Mouse (Mus musculus): ENCODE results near the gene Lrp11. TPM values are rescaled to one million over a fixed set of nuclear protein-coding genes. Genes with fewer than 3 reads are reported as not detected.
"Not testable (repeated sequence)": the region's sequence is repeated elsewhere in the genome, so short reads cannot be mapped to it uniquely, and the experiment has no call there.

Gene Lrp11
- polyA plus RNA-seq, 1 experiment from 2014 or later = 37.6 TPM

DNA sequence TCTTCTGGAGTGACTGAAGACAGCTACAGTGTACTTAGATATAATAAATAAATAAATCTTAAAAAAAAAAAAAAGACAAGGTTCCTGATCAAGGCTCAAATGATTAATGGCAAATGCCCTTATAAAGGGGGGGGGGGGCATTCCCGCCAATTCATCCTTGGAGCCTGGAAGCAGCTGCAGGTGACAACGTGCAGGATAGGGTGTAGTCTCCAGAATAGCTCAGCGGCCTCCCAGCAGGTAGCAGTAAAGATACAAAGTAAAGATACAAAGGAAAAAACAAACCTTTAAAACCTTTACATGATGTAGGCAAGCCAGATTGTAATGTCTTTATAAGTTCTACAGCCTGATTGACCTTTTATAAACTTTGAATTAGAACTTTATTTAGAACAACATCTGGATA is 28.0 kb downstream of the Lrp11 start:
- not testable (repeated sequence) for H3K4me1 ChIP-seq (ENCODE audit: control insufficient read depth, insufficient read depth, low read length); H3K9me3 ChIP-seq (replicated peaks; ENCODE audit: control insufficient read depth, low read length, poor library complexity, severe bottlenecking); H3K4me2 ChIP-seq (ENCODE audit: low read length); H3K27me3 ChIP-seq (ENCODE audit: control insufficient read depth, insufficient read depth, low read depth, low read length); H3K4me3 ChIP-seq (ENCODE audit: low read depth, low read length); H3K9ac ChIP-seq (ENCODE audit: low read depth, low read length); ATAC-seq; H3K27ac ChIP-seq (ENCODE audit: low read length)
- WGBS = 31% methylated on average over 3 of the region's 3 CpGs
- peaks cover 10% of the 10 kb centered on the region for H3K36me3 ChIP-seq (ENCODE audit: control insufficient read depth, insufficient read depth, low read length)

DNA sequence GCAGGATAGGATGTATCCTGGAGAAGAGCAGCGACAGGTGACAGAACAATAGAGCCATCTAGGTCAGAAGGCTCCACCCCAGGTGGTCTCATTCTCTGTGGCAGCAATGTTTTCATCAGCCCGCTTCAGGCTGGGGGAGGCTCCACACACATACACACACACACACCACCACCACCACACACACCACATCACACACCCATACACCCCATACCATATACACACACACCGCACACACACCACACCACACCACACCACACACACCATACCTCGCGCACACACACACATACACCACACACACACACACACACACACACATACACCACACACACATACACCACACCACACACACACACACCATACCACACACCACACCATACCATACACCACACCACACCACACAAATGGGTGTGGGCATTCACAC is 30.2 kb downstream of the Lrp11 start:
- Histone ChIP-seq H3K4me3 (ENCODE audit: low read depth, low read length) (no peak overlapping the region), H3K4me2 (ENCODE audit: low read length) (no peak overlapping the region), H3K27me3 (ENCODE audit: control insufficient read depth, insufficient read depth, low read depth, low read length) (no peaks in the 10 kb centered on the region), H3K9me3 (replicated peaks; ENCODE audit: control insufficient read depth, low read length, poor library complexity, severe bottlenecking) (peaks cover 2% of the 10 kb centered on the region; the same call in 1 of the 2 replicates), H3K27ac (ENCODE audit: low read length) (no peak overlapping the region), H3K36me3 (ENCODE audit: control insufficient read depth, insufficient read depth, low read length) (peaks cover 12% of the 10 kb centered on the region), H3K9ac (ENCODE audit: low read depth, low read length) (no peak overlapping the region), H3K4me1 (ENCODE audit: control insufficient read depth, insufficient read depth, low read length) (no peaks in the 10 kb centered on the region)
- 76% methylated on average over 5 of the region's 5 CpGs for WGBS
- peak; percentile 62 for ATAC-seq

DNA sequence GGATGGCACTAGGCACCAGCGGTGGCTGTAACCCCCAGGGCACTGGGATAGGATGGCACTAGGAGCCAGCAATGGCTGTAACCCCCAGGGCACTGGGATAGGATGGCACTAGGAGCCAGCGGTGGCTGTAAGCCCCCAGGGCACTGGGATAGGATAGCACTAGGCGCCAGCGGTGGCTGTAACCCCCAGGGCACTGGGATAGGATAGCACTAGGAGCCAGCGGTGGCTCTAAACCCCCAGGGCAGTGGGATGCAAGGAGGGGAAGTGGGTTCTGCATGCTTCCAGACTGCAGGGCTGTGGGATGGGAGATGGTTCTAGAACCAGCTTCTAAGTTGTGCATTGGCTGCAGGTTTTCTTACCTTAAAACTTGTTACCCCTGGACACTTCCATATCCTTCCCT is 31.1 kb downstream of the Lrp11 start:
- Histone ChIP-seq H3K4me2 (ENCODE audit: low read length) (no peak overlapping the region), H3K27me3 (ENCODE audit: control insufficient read depth, insufficient read depth, low read depth, low read length) (no peaks in the 10 kb centered on the region), H3K4me1 (ENCODE audit: control insufficient read depth, insufficient read depth, low read length) (no peaks in the 10 kb centered on the region), H3K9me3 (replicated peaks; ENCODE audit: control insufficient read depth, low read length, poor library complexity, severe bottlenecking) (no peaks in the 10 kb centered on the region), H3K36me3 (ENCODE audit: control insufficient read depth, insufficient read depth, low read length) (peaks cover 11% of the 10 kb centered on the region), H3K27ac (ENCODE audit: low read length) (no peak overlapping the region), H3K9ac (ENCODE audit: low read depth, low read length) (no peak overlapping the region), H3K4me3 (ENCODE audit: low read depth, low read length) (no peak overlapping the region)
- 67% methylated on average over 5 of the region's 5 CpGs for WGBS
- ATAC-seq = no peak

DNA sequence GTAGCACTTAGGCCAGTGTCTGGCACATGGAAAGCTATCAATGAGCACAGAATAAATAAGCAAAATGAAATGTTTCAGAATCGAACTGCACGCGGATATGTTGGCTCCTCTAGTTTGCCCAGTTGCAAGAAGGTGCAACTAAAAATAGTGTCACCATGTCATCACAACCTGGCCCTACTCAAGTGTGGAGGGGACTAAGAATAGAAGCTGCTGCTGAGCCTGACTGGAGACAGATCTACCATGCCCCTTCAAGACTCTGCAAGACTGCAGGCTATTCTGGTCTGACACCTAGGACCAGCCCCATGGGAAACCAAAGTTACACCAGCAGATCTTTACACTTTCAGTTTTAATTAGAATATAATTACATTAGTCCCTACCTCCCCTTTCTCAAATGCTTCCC is 32.8 kb downstream of the Lrp11 start:
- Histone ChIP-seq H3K27me3 (ENCODE audit: control insufficient read depth, insufficient read depth, low read depth, low read length) (no peaks in the 10 kb centered on the region), H3K4me3 (ENCODE audit: low read depth, low read length) (no peak overlapping the region), H3K9me3 (replicated peaks; ENCODE audit: control insufficient read depth, low read length, poor library complexity, severe bottlenecking) (no peaks in the 10 kb centered on the region), H3K4me2 (ENCODE audit: low read length) (no peak overlapping the region), H3K4me1 (ENCODE audit: control insufficient read depth, insufficient read depth, low read length) (no peaks in the 10 kb centered on the region), H3K9ac (ENCODE audit: low read depth, low read length) (no peak overlapping the region), H3K27ac (ENCODE audit: low read length) (no peak overlapping the region), H3K36me3 (ENCODE audit: control insufficient read depth, insufficient read depth, low read length) (peaks cover 8% of the 10 kb centered on the region)
- 95% methylated on average over 3 of the region's 3 CpGs for WGBS
- ATAC-seq = no peak

DNA sequence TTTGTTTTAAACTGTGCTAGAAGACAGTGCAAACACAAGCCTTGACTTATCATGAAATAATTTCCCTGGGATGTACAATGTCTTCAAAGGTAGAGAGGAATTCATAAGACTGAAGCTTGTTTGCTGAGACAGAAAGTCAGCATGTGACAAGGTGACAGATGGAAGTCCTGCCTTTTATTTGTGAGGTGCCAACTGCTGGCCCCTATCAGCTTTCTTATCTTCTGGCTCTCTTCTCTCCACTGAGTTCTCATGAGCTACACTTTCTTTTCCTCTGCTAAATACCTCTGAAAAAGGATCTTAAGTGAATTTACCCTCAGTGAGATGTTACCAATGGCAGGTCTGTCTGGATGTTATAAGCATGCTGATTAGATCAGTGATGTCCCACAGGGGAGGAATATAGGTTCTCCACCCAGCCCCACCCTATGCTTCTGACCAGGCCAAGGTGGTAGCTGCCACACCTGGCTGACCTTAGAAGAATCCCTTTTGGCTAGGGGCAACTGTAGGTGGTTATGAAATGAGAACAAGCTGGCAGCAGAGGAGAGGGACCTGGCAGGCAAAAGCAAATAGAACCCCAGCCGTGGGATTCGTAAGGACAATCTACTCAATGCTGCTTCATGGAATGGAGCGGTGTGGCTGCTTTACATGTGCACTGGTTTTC is 34.4 kb downstream of the Lrp11 start:
- no peak overlapping the region for H3K9ac ChIP-seq (ENCODE audit: low read depth, low read length)
- no peak overlapping the region for H3K4me2 ChIP-seq (ENCODE audit: low read length)
- H3K9me3 ChIP-seq (replicated peaks; ENCODE audit: control insufficient read depth, low read length, poor library complexity, severe bottlenecking) = no peaks in the 10 kb centered on the region
- H3K4me1 ChIP-seq (ENCODE audit: control insufficient read depth, insufficient read depth, low read length) = no peaks in the 10 kb centered on the region
- 92% methylated on average over 3 of the region's 3 CpGs for whole genome bisulfite sequencing
- no peak overlapping the region for H3K27ac ChIP-seq (ENCODE audit: low read length)
- ATAC-seq = no peak
- H3K36me3 ChIP-seq (ENCODE audit: control insufficient read depth, insufficient read depth, low read length) = peaks cover 8% of the 10 kb centered on the region
- no peaks in the 10 kb centered on the region for H3K27me3 ChIP-seq (ENCODE audit: control insufficient read depth, insufficient read depth, low read depth, low read length)
- H3K4me3 ChIP-seq (ENCODE audit: low read depth, low read length) = no peak overlapping the region

DNA sequence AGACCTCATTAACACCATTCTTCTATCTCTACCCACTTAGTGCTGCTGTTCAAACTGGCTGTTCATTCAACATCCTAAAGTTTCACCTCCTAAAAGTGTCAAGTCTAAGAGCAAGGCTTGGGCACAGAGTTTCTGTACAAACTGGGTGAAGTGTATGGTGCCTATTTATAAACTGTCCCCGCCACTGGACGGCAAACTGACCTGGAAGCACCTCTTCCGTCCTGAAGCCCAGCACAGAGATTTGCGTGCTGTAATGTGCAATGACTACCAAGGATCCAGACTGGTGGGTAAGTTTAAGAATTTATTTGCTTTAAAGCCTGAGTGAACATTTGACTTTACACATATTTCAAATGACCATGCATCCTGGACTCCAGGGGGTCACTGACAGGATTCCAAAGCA is 39.5 kb downstream of the Lrp11 start:
- ATAC-seq = no peak
- Histone ChIP-seq H3K4me1 (ENCODE audit: control insufficient read depth, insufficient read depth, low read length) (no peaks in the 10 kb centered on the region), H3K27ac (ENCODE audit: low read length) (no peak overlapping the region), H3K4me3 (ENCODE audit: low read depth, low read length) (no peak overlapping the region), H3K36me3 (ENCODE audit: control insufficient read depth, insufficient read depth, low read length) (peaks cover 13% of the 10 kb centered on the region), H3K9me3 (replicated peaks; ENCODE audit: control insufficient read depth, low read length, poor library complexity, severe bottlenecking) (no peaks in the 10 kb centered on the region), H3K9ac (ENCODE audit: low read depth, low read length) (no peak overlapping the region), H3K4me2 (ENCODE audit: low read length) (no peak overlapping the region), H3K27me3 (ENCODE audit: control insufficient read depth, insufficient read depth, low read depth, low read length) (no peaks in the 10 kb centered on the region)
- WGBS = 96% methylated on average over 4 of the region's 4 CpGs

- H3K4me3 ChIP-seq (ENCODE audit: low read depth, low read length) = no peak overlapping the region
- 96% methylated on average over 5 of the region's 5 CpGs for WGBS
- H3K27me3 ChIP-seq (ENCODE audit: control insufficient read depth, insufficient read depth, low read depth, low read length) = no peaks in the 10 kb centered on the region
- peaks cover 11% of the 10 kb centered on the region for H3K36me3 ChIP-seq (ENCODE audit: control insufficient read depth, insufficient read depth, low read length)
- no peaks in the 10 kb centered on the region for H3K9me3 ChIP-seq (replicated peaks; ENCODE audit: control insufficient read depth, low read length, poor library complexity, severe bottlenecking)
- no peak for ATAC-seq
- no peak overlapping the region for H3K27ac ChIP-seq (ENCODE audit: low read length)
- H3K4me1 ChIP-seq (ENCODE audit: control insufficient read depth, insufficient read depth, low read length) = no peaks in the 10 kb centered on the region
- no peak overlapping the region for H3K9ac ChIP-seq (ENCODE audit: low read depth, low read length)
- no peak overlapping the region for H3K4me2 ChIP-seq (ENCODE audit: low read length)
Observed at GRCm38 (mm10) chr10:7630286-7630685, 40.7 kb downstream of the Lrp11 start.

DNA sequence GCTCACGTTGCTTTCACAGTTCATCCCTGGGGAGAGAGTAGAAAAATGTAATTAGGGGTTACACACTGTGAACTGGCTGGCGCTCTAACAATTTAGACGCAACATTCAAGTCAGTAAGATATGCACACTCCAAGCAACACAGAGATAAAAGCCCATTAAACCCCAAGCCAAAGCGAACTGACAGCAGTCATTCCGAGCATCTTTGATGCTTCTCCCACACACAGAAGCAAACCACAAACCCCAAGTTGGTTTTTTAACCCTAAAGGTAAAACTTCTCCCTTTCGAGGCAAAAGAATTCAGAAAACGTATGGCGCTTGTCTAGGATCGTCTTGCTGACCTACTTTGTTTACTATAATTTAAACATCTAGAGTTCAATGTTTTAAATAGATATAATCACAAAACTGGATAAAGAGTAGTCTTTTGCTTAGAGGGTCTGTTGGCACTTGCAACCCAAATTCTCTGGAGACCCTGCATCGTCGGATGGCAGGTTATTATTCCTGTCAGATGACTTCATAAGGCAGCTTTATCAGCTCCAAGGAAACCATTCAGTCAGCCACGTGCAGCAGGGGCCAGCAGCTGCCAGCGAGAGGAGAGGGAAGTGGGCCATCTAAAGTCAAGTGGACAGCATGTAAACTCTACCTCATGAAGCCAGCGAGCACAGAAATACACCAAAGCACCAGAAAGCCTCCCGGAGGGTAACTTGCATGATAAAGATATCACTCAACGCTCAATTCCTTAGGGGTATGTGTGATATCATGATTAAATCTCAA is 41.5 kb downstream of the Lrp11 start:
- no peak for ATAC-seq
- Histone ChIP-seq H3K36me3 (ENCODE audit: control insufficient read depth, insufficient read depth, low read length) (peaks cover 11% of the 10 kb centered on the region), H3K4me1 (ENCODE audit: control insufficient read depth, insufficient read depth, low read length) (no peaks in the 10 kb centered on the region), H3K27ac (ENCODE audit: low read length) (no peak overlapping the region), H3K9ac (ENCODE audit: low read depth, low read length) (no peak overlapping the region), H3K27me3 (ENCODE audit: control insufficient read depth, insufficient read depth, low read depth, low read length) (no peaks in the 10 kb centered on the region), H3K4me3 (ENCODE audit: low read depth, low read length) (no peak overlapping the region), H3K9me3 (replicated peaks; ENCODE audit: control insufficient read depth, low read length, poor library complexity, severe bottlenecking) (no peaks in the 10 kb centered on the region), H3K4me2 (ENCODE audit: low read length) (no peak overlapping the region)
- 75% methylated on average over 16 of the region's 16 CpGs for WGBS

DNA sequence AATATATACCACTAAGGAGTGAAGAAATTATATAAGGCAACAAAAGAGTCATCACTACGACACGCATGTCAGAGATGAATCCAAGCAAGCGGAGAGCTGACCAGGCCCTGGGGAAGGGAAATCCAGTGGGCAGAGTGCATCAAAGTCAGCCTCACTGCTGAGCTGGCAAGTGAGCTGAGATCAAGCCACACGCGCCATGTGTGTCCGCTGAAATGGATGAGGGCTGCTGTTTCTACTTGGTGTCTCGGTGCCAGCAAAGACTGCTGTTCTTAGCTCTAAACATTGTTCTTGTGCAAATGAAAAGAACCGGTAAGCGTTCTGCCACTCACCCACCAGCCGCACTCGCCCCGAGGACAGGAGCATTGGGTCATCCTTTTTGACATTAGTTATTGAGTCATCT is 50.8 kb downstream of the Lrp11 start:
- Histone ChIP-seq H3K9me3 (replicated peaks; ENCODE audit: control insufficient read depth, low read length, poor library complexity, severe bottlenecking) (no peaks in the 10 kb centered on the region), H3K36me3 (ENCODE audit: control insufficient read depth, insufficient read depth, low read length) (peaks cover 44% of the 10 kb centered on the region), H3K4me3 (ENCODE audit: low read depth, low read length) (no peak overlapping the region), H3K27me3 (ENCODE audit: control insufficient read depth, insufficient read depth, low read depth, low read length) (no peaks in the 10 kb centered on the region), H3K27ac (ENCODE audit: low read length) (no peak overlapping the region), H3K9ac (ENCODE audit: low read depth, low read length) (no peak overlapping the region), H3K4me1 (ENCODE audit: control insufficient read depth, insufficient read depth, low read length) (no peaks in the 10 kb centered on the region), H3K4me2 (ENCODE audit: low read length) (no peak overlapping the region)
- no peak for ATAC-seq
- 96% methylated on average over 12 of the region's 12 CpGs for WGBS
